Mouse (Mus musculus): ENCODE measurements around the gene Ush1g. TPM values are rescaled to one million over a fixed set of nuclear protein-coding genes. Genes with fewer than 3 reads are reported as not detected.

Gene Ush1g
- polyA plus RNA-seq, 1 experiment from 2014 or later = 0.11 TPM

DNA sequence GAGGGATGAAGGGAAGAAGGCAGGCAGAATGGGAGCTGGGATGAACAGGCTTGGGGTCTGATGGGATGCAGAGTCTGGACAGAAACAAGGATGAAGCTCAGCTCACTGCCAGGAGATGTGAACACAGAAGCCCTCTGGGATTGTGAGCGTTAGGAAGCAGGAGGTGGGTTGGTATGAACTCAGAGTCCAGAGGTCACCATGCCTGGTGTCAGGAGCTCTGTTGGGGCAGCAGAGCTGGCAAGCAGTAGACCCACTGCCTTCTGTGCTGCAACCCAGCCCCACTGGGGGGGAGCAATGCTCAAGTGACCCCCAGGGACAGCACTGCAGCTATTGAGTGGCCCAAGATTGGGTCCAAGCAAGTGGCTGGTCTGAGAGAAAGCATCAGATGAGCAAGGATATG lies 16.0 kb upstream of the Ush1g start:
- Histone ChIP-seq H3K4me1 (ENCODE audit: control insufficient read depth, insufficient read depth, low read length) (peaks cover 11% of the 10 kb centered on the region), H3K27ac (ENCODE audit: low read length) (no peak overlapping the region), H3K4me2 (ENCODE audit: low read depth, low read length) (no peak overlapping the region), H3K27me3 (replicated peaks; ENCODE audit: control insufficient read depth, insufficient read depth, low read length) (peaks cover 33% of the 10 kb centered on the region), H3K36me3 (ENCODE audit: control insufficient read depth, insufficient read depth, low read length) (no peaks in the 10 kb centered on the region), H3K4me3 (ENCODE audit: low read length) (no peak overlapping the region), H3K9me3 (ENCODE audit: control insufficient read depth, low read length) (no peaks in the 10 kb centered on the region), H3K9ac (ENCODE audit: low read depth, low read length) (no peak overlapping the region)
- 33% methylated on average over 1 of the region's 1 CpGs for WGBS
- 0 out of 2 replicates have a peak, but pooled peaks have one; percentile 34 for ATAC-seq

DNA sequence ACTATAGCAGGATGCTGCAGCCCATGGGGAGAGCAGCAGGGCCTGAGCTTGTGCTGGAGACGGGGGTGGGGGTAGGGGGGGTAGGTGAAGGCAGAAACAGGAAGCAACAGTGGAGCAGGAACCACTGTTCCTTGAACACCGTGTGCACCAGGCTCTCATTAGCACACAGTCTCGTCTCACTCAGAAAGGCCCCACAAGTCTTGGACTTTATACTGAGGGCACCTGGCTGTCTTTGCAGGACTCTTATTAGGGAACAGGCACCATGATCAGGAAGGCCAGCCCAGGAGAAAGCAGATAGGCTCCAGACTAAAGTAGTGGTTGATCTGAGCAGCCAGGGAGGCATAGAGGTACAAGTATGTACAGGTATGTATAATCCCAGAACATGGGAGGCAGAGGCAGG lies 15.5 kb upstream of the Ush1g start:
- H3K9ac ChIP-seq (ENCODE audit: low read depth, low read length) = no peak overlapping the region
- H3K4me1 ChIP-seq (ENCODE audit: control insufficient read depth, insufficient read depth, low read length) = peaks cover 11% of the 10 kb centered on the region
- ATAC-seq = peak; percentile 74
- H3K9me3 ChIP-seq (ENCODE audit: control insufficient read depth, low read length) = no peaks in the 10 kb centered on the region
- H3K27me3 ChIP-seq (replicated peaks; ENCODE audit: control insufficient read depth, insufficient read depth, low read length) = peaks cover 34% of the 10 kb centered on the region
- 49% methylated on average over 3 of the region's 3 CpGs for WGBS
- H3K4me2 ChIP-seq (ENCODE audit: low read depth, low read length) = no peak overlapping the region
- H3K36me3 ChIP-seq (ENCODE audit: control insufficient read depth, insufficient read depth, low read length) = no peaks in the 10 kb centered on the region
- no peak overlapping the region for H3K4me3 ChIP-seq (ENCODE audit: low read length)
- no peak overlapping the region for H3K27ac ChIP-seq (ENCODE audit: low read length)

GRCm38 (mm10) chr11:115336115-115336514 lies 14.3 kb upstream of the Ush1g start:
- H3K9ac ChIP-seq (ENCODE audit: low read depth, low read length) = no peak overlapping the region
- no peak overlapping the region for H3K4me2 ChIP-seq (ENCODE audit: low read depth, low read length)
- no peak overlapping the region for H3K27ac ChIP-seq (ENCODE audit: low read length)
- no peaks in the 10 kb centered on the region for H3K9me3 ChIP-seq (ENCODE audit: control insufficient read depth, low read length)
- peaks cover 11% of the 10 kb centered on the region for H3K4me1 ChIP-seq (ENCODE audit: control insufficient read depth, insufficient read depth, low read length)
- no peak for ATAC-seq
- 17% methylated on average over 6 of the region's 6 CpGs for WGBS
- peaks cover 38% of the 10 kb centered on the region for H3K27me3 ChIP-seq (replicated peaks; ENCODE audit: control insufficient read depth, insufficient read depth, low read length)
- no peaks in the 10 kb centered on the region for H3K36me3 ChIP-seq (ENCODE audit: control insufficient read depth, insufficient read depth, low read length)
- H3K4me3 ChIP-seq (ENCODE audit: low read length) = no peak overlapping the region

GRCm38 (mm10) chr11:115335223-115335622 lies 13.4 kb upstream of the Ush1g start:
- no peak overlapping the region for H3K27ac ChIP-seq (ENCODE audit: low read length)
- H3K4me3 ChIP-seq (ENCODE audit: low read length) = no peak overlapping the region
- peak overlapping the region; percentile 43; the same call in 1 of the 2 replicates for H3K4me2 ChIP-seq (ENCODE audit: low read depth, low read length)
- ATAC-seq = no peak
- no peaks in the 10 kb centered on the region for H3K36me3 ChIP-seq (ENCODE audit: control insufficient read depth, insufficient read depth, low read length)
- H3K4me1 ChIP-seq (ENCODE audit: control insufficient read depth, insufficient read depth, low read length) = peaks cover 11% of the 10 kb centered on the region
- 52% methylated on average over 12 of the region's 12 CpGs for WGBS
- H3K9me3 ChIP-seq (ENCODE audit: control insufficient read depth, low read length) = no peaks in the 10 kb centered on the region
- H3K9ac ChIP-seq (ENCODE audit: low read depth, low read length) = no peak overlapping the region
- H3K27me3 ChIP-seq (replicated peaks; ENCODE audit: control insufficient read depth, insufficient read depth, low read length) = peaks cover 38% of the 10 kb centered on the region

- no peak within 1 kb of the TSS for H3K27ac ChIP-seq (ENCODE audit: low read length)
- ATAC-seq = no peak
- no peak within 1 kb of the TSS for H3K9ac ChIP-seq (ENCODE audit: low read depth, low read length)
- H3K9me3 ChIP-seq (ENCODE audit: control insufficient read depth, low read length) = no peaks in the 10 kb centered on the region
- peak within 1 kb of the TSS; percentile 43 for H3K4me2 ChIP-seq (ENCODE audit: low read depth, low read length)
- H3K27me3 ChIP-seq (replicated peaks; ENCODE audit: control insufficient read depth, insufficient read depth, low read length) = peaks cover 38% of the 10 kb centered on the region
- H3K4me1 ChIP-seq (ENCODE audit: control insufficient read depth, insufficient read depth, low read length) = peaks cover 11% of the 10 kb centered on the region
- H3K36me3 ChIP-seq (ENCODE audit: control insufficient read depth, insufficient read depth, low read length) = no peaks in the 10 kb centered on the region
- peak within 1 kb of the TSS; percentile 23; the same call in 1 of the 2 replicates for H3K4me3 ChIP-seq (ENCODE audit: low read length)
- WGBS = 5% methylated on average over 29 of the region's 29 CpGs
These were observed 12.7 kb upstream of the Ush1g start, which contains the start of gene Otop3 for GRCm38 (mm10) chr11:115334531-115334930. Gene Otop3 (plus strand): TSS chr11:115334731.

- 73% methylated on average over 15 of the region's 15 CpGs for WGBS
- Histone ChIP-seq H3K4me2 (ENCODE audit: low read depth, low read length) (no peak overlapping the region), H3K9ac (ENCODE audit: low read depth, low read length) (no peak overlapping the region), H3K9me3 (ENCODE audit: control insufficient read depth, low read length) (no peaks in the 10 kb centered on the region), H3K27ac (ENCODE audit: low read length) (no peak overlapping the region), H3K4me1 (ENCODE audit: control insufficient read depth, insufficient read depth, low read length) (peaks cover under 1% of the 10 kb centered on the region; the same call in 1 of the 2 replicates), H3K27me3 (replicated peaks; ENCODE audit: control insufficient read depth, insufficient read depth, low read length) (peaks cover 26% of the 10 kb centered on the region), H3K36me3 (ENCODE audit: control insufficient read depth, insufficient read depth, low read length) (no peaks in the 10 kb centered on the region), H3K4me3 (ENCODE audit: low read length) (no peak overlapping the region)
- ATAC-seq = no peak
These were observed 7.5 kb upstream of the Ush1g start for GRCm38 (mm10) chr11:115329339-115329738.

- H3K9ac ChIP-seq (ENCODE audit: low read depth, low read length) = no peak overlapping the region
- H3K36me3 ChIP-seq (ENCODE audit: control insufficient read depth, insufficient read depth, low read length) = no peaks in the 10 kb centered on the region
- 63% methylated on average over 7 of the region's 7 CpGs for WGBS
- H3K9me3 ChIP-seq (ENCODE audit: control insufficient read depth, low read length) = no peaks in the 10 kb centered on the region
- H3K27me3 ChIP-seq (replicated peaks; ENCODE audit: control insufficient read depth, insufficient read depth, low read length) = peaks cover 41% of the 10 kb centered on the region
- H3K4me1 ChIP-seq (ENCODE audit: control insufficient read depth, insufficient read depth, low read length) = peaks cover 4% of the 10 kb centered on the region; the same call in 1 of the 2 replicates
- no peak for ATAC-seq
- H3K27ac ChIP-seq (ENCODE audit: low read length) = no peak overlapping the region
- H3K4me2 ChIP-seq (ENCODE audit: low read depth, low read length) = no peak overlapping the region
- no peak overlapping the region for H3K4me3 ChIP-seq (ENCODE audit: low read length)
These were observed 4.9 kb upstream of the Ush1g start for GRCm38 (mm10) chr11:115326730-115327129.

DNA sequence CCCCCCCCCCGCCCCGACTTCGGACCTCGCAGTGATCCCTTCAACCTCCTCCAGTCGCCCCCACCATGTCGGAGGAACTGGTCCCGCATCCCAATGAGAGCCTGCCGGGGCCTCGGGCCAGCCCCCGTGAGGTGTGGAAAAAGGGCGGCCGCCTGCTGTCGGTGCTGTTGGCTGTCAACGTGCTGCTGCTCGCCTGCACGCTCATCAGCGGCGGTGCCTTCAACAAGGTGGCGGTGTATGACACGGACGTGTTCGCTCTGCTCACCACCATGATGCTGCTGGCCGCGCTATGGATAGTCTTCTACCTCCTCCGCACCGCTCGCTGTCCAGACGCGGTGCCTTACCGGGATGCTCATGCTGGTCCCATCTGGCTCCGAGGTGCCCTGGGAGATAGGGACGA lies 1.5 kb upstream of the Ush1g start:
- no peak for ATAC-seq
- WGBS = 16% methylated on average over 32 of the region's 32 CpGs
- H3K9ac ChIP-seq (ENCODE audit: low read depth, low read length) = no peak overlapping the region
- no peaks in the 10 kb centered on the region for H3K9me3 ChIP-seq (ENCODE audit: control insufficient read depth, low read length)
- no peak overlapping the region for H3K4me3 ChIP-seq (ENCODE audit: low read length)
- H3K27me3 ChIP-seq (replicated peaks; ENCODE audit: control insufficient read depth, insufficient read depth, low read length) = peaks cover 71% of the 10 kb centered on the region
- no peaks in the 10 kb centered on the region for H3K36me3 ChIP-seq (ENCODE audit: control insufficient read depth, insufficient read depth, low read length)
- no peak overlapping the region for H3K4me2 ChIP-seq (ENCODE audit: low read depth, low read length)
- H3K27ac ChIP-seq (ENCODE audit: low read length) = no peak overlapping the region
- H3K4me1 ChIP-seq (ENCODE audit: control insufficient read depth, insufficient read depth, low read length) = peaks cover 9% of the 10 kb centered on the region; the same call in 1 of the 2 replicates

GRCm38 (mm10) chr11:115319704-115320383 lies 2.0 kb downstream of the Ush1g start:
- no peak; the same call in 1 of the 2 replicates for ATAC-seq

More at GRCm38 (mm10) chr11:115319704-115320383, 2.0 kb downstream of the Ush1g start:
- Histone ChIP-seq H3K27ac (ENCODE audit: low read length) (no peak overlapping the region), H3K27me3 (replicated peaks; ENCODE audit: control insufficient read depth, insufficient read depth, low read length) (peaks cover 95% of the 10 kb centered on the region), H3K4me1 (ENCODE audit: control insufficient read depth, insufficient read depth, low read length) (peaks cover 9% of the 10 kb centered on the region; the same call in 1 of the 2 replicates), H3K4me3 (ENCODE audit: low read length) (no peak overlapping the region), H3K9me3 (ENCODE audit: control insufficient read depth, low read length) (no peaks in the 10 kb centered on the region), H3K36me3 (ENCODE audit: control insufficient read depth, insufficient read depth, low read length) (no peaks in the 10 kb centered on the region), H3K9ac (ENCODE audit: low read depth, low read length) (no peak overlapping the region), H3K4me2 (ENCODE audit: low read depth, low read length) (no peak overlapping the region)
- WGBS = 7% methylated on average over 16 of the region's 18 CpGs
